Mouse (Mus musculus) small intestine, adult 2 months (tissue): ENCODE results near the gene Tmem143.

ENCODE experiments used
- CTCF ChIP-seq: fragments of 200-500 bp; IDR thresholded peaks from 2 replicates; pipeline ENCODE4 v1.5.1; 2012; ENCODE audit warnings: low read depth, mild to moderate bottlenecking, control low read depth, inconsistent platforms, low read length, moderate library complexity, mixed read lengths; ENCODE audit not compliant: insufficient replicate concordance, insufficient read length; ENCODE audit errors: extremely low read depth
- POLR2A ChIP-seq: fragments of 200-500 bp; IDR thresholded peaks from 2 replicates; pipeline ENCODE4 v1.6.1; 2012; ENCODE audit warnings: low read depth, mild to moderate bottlenecking, control low read depth, inconsistent platforms, low read length, moderate library complexity

- TF ChIP-seq POLR2A (no peak), CTCF (no peak)
These were observed 4.1 kb upstream of the Tmem143 start for GRCm38 (mm10) chr7:45892651-45893050.
